Mouse (Mus musculus) forebrain, embryonic 10.5 days (tissue): Measurements from ENCODE around the gene Acod1. TPM values are rescaled to one million over a fixed set of nuclear protein-coding genes. Genes with fewer than 3 reads are reported as not detected.

Source experiments
- DNase-seq: peaks from one replicate; pipeline ENCODE4 v3.0.0-alpha.2; 2017; ENCODE audit warnings: low spot score; ENCODE audit errors: extremely low spot score
- H3K27ac ChIP-seq: fragments of 300-500 bp; sonication (generic); 2 replicates; pipeline ENCODE4 v1.5.1; 2016; ENCODE audit warnings: mild to moderate bottlenecking
- H3K27me3 ChIP-seq: fragments of 300-500 bp; sonication (generic); 2 replicates; pipeline ENCODE4 v1.6.1; 2016; ENCODE audit warnings: mild to moderate bottlenecking; ENCODE audit not compliant: poor library complexity, severe bottlenecking
- H3K36me3 ChIP-seq: fragments of 300-500 bp; sonication (generic); replicated peaks from 2 replicates; pipeline ENCODE4 v1.6.1; 2016; ENCODE audit warnings: mild to moderate bottlenecking, moderate library complexity
- H3K4me1 ChIP-seq: fragments of 300-500 bp; sonication (generic); 2 replicates; pipeline ENCODE4 v1.6.1; 2016
- H3K4me3 ChIP-seq: fragments of 300-500 bp; sonication (generic); 2 replicates; pipeline ENCODE4 v1.5.1; 2016; ENCODE audit warnings: mild to moderate bottlenecking, moderate library complexity
- H3K9me3 ChIP-seq: fragments of 300-500 bp; sonication (generic); 2 replicates; pipeline ENCODE4 v1.6.1; 2016; ENCODE audit warnings: mild to moderate bottlenecking, moderate library complexity
- WGBS: fragments of 180-500 bp; shearing (Covaris S2); methylation state at CpG from one replicate; pipeline ENCODE4 v1.1.7; 2016; 5-methylcytosine and 5-hydroxymethylcytosine counted together
- polyA plus RNA-seq: library from polyadenylated mRNA; unstranded; fragments of >200 nt; fragmentation: Nextera tagmentation; extraction: Ambion mirVana; gene quantifications from 2 replicates; pipeline ENCODE4 v1.2.1, GENCODE M21; 2016

The Acod1 gene
- polyA plus RNA-seq, 1 experiment from 2014 or later = not detected

DNA sequence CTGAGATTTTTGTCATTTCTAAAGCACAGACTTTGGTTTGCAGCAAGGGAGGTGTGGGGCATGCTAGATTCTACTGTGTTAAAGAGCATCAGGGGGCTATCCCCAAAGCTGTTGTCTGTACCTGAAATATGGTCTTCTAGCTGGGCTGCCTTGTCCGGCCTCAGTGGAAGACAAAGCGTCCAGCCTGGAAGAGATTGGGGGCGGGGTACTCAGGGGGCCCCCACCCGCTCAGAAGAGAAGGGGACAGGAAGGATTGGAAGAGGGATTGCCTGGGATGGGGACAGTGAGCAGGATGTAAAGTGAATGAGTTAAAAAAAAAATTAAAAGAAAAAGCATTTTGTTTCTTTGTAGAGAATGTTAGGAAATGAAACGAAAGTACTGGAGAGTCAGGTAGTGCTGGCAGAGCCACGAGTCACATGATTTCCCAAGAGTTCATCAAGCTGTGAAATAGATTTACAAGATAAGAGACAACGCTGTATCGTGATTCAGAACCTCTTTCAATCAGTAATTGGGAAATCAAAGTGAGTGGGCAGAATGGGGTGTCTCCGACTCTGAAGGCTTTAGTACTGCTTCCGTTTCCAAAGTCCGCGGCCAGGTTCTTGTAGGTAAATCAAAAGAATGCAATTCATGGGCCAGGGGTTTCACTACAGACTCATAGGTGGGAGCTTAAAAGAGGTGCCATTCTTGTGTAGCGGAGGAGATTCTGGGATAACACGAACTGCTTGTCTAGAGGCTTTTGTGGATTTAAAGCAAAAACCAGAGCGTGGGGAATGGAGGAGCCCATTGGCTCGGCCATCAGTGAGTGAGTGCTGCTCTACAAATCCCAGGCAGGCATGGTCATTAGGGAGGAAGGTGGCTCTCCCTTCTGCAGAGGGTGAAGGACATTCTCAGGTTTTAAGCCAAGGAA, 31.5 kb downstream of the Acod1 start:
- Histone ChIP-seq H3K4me1 (no peaks in the 10 kb centered on the region), H3K9me3 (no peaks in the 10 kb centered on the region), H3K27me3 (no peaks in the 10 kb centered on the region), H3K27ac (no peak overlapping the region), H3K36me3 (peaks cover 88% of the 10 kb centered on the region), H3K4me3 (no peak overlapping the region)
- DNase-seq = no peak
- 90% methylated on average over 16 of the region's 16 CpGs for WGBS

DNA sequence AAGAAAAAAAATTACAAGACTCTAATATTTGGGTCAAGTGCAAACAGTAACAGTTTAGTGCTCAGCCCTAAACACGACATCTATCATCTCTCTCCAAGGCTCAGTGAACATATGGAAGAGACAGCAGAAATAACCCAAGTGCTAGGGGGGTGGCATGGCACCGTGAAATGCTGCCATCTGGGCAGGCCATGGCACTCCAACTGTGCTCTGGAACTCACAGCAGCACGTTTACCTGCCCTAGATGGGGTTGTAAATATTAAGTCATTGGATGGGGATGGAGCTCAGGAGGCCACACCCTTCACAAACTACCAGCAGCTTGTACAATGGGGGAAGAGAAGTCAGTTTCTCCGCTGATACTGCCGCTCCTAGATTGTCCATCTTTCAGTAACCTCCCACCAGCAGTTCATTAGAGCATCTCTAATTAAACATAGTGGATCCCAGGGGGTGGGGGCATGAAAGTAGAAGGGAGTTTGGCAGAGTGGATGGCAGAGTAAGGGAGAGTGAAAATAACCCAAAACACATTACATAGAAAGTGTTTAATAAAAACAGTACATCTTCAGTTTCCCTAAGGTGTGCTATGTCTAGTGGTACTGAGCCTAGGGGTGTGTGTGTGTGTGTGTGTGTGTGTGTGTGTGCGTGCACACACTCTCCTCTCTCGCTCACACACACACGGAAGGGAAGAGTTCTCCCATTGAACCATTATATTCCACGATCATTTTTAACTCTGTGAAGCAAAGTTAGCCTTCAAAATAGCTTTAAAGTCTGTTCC, 32.6 kb downstream of the Acod1 start:
- Histone ChIP-seq H3K4me3 (no peak overlapping the region), H3K27me3 (no peaks in the 10 kb centered on the region), H3K36me3 (peaks cover 87% of the 10 kb centered on the region), H3K9me3 (no peaks in the 10 kb centered on the region), H3K27ac (no peak overlapping the region), H3K4me1 (no peaks in the 10 kb centered on the region)
- WGBS = 91% methylated on average over 9 of the region's 9 CpGs
- DNase-seq = no peak

DNA sequence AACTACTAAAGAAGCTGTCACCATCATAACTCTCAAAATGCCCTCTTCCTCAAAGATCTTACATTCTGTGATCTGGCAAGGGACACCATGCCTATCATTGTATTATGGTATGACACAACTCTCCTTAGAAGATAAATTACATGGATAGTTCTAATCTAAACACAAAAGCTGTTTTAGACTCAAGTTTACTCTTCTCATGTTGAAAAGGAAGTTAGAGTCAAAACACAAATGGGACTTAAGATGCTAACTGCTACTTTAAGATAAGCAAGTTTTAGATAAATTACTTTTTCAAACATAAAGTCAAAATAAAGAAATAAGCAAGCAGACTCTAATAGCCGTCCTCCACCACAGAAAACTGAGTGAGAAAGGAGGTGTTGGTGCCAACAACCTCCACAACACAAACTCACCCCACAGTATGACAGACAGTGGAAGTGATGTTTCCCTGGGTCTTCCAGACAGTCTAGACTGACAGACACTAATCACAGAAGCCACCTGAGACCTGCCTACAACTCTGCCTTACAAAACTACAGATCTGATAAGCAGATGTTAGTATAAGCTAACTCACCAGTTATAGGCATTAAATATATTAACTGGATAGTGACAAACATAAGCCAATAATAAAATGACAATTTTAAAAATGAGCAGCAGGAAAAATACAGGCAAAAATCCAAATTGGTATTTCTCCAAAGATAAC, 39.2 kb downstream of the Acod1 start:
- H3K36me3 ChIP-seq = peaks cover 86% of the 10 kb centered on the region
- WGBS = 93% methylated on average over 1 of the region's 1 CpGs
- no peaks in the 10 kb centered on the region for H3K27me3 ChIP-seq
- DNase-seq = no peak
- H3K27ac ChIP-seq = no peak overlapping the region
- H3K9me3 ChIP-seq = no peaks in the 10 kb centered on the region
- H3K4me1 ChIP-seq = no peaks in the 10 kb centered on the region
- no peak overlapping the region for H3K4me3 ChIP-seq

DNA sequence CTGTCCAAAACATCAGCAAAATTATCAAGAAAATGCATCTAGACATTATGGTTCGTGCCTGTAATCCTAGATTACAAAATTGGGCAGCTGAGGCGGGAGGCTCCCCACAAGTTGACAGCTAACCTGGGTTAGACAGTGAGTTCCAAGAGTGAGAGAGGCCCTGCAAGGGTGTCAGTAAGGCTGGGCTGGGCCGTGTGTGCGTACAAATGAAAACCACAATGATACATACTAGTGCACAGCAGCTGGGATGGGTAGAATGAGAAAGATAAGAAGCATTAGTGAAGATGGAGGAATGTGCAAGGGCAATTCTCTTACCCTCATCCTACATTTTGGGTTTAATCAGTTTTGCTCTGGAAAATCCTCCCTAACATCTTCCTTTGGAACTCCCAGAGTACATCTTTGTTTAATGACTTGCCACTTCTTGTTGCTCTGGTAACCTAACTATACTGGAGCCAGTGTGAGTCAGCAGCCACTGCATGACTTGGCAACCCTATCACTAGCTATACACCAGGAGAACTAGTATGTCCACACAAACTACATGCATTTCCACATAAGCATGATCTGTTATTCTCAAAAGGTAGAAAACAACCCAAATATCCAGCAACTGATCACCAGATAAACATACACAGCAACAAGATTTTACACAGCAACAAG, 40.0 kb downstream of the Acod1 start:
- WGBS = 92% methylated on average over 4 of the region's 4 CpGs
- Histone ChIP-seq H3K27me3 (no peaks in the 10 kb centered on the region), H3K36me3 (peaks cover 91% of the 10 kb centered on the region), H3K4me3 (no peak overlapping the region), H3K4me1 (no peaks in the 10 kb centered on the region), H3K9me3 (no peaks in the 10 kb centered on the region), H3K27ac (no peak overlapping the region)
- DNase-seq = no peak

DNA sequence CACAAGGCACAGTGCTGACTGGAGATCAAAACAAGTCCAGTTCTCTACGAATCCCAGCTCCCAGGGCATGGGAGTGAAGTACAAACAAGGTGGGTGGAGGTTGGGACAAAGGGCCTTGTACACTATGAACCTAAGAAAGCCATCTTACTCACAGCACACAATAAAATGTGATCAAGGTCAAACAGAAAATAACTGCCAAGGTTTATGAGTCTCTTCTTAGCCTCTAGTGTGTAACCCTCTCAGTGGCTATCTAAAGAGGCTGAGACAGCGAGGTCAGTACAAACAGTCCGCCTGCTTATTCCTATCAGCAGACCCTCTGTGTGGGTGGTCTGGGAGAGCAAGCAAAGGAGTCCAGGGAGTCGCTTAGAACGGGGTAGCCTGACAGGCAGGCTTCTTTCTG, 41.1 kb downstream of the Acod1 start:
- 95% methylated on average over 5 of the region's 5 CpGs for WGBS
- DNase-seq = no peak
- H3K9me3 ChIP-seq = no peaks in the 10 kb centered on the region
- H3K4me1 ChIP-seq = no peaks in the 10 kb centered on the region
- H3K27ac ChIP-seq = no peak overlapping the region
- no peak overlapping the region for H3K4me3 ChIP-seq
- H3K36me3 ChIP-seq = peaks cover 89% of the 10 kb centered on the region
- no peaks in the 10 kb centered on the region for H3K27me3 ChIP-seq

DNA sequence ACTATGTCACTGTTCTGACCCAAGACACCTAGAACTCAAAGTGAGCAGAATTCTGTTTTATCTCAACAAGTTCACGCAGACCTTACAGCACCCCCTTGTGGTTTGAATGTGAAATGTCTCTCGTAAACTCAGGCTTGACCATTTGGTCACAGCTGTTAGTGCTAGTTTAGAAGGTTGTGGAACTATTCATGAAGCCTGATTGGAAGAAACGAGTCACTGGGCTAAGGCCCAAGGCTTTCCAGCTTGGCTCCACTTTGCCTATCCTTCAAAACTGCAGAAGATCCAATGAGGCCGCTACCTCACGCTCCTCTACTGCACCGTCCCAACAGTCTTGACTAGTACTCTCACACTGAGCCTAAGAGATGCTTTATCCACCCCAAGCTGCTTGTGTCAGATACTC, 41.8 kb downstream of the Acod1 start:
- no peaks in the 10 kb centered on the region for H3K9me3 ChIP-seq
- no peak overlapping the region for H3K27ac ChIP-seq
- DNase-seq = no peak
- peaks cover 89% of the 10 kb centered on the region for H3K36me3 ChIP-seq
- H3K4me1 ChIP-seq = no peaks in the 10 kb centered on the region
- 76% methylated on average over 6 of the region's 6 CpGs for WGBS
- H3K4me3 ChIP-seq = no peak overlapping the region
- H3K27me3 ChIP-seq = no peaks in the 10 kb centered on the region

DNA sequence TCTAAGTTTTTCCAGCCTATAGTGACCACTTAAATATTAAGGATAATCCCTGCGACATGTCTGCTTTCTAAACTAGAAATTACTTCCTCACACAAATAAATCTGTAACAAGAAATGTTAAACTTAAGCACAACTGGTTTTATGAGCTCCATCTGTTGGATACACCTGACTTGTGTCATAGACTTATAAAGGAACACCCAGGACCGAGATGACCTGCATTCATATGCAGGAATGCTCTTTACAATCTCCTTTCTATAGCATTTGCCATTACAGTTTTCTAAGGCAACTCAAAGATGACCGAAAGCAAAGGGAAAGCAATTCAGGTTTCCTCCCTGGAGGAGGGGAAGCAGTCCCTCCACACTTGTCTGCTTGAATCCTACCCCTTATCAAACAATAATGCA, 46.5 kb downstream of the Acod1 start:
- Histone ChIP-seq H3K4me1 (peaks cover 19% of the 10 kb centered on the region), H3K27me3 (no peaks in the 10 kb centered on the region), H3K9me3 (no peaks in the 10 kb centered on the region), H3K27ac (no peak overlapping the region), H3K4me3 (no peak overlapping the region), H3K36me3 (peaks cover 73% of the 10 kb centered on the region)
- WGBS = 90% methylated on average over 3 of the region's 3 CpGs
- no peak for DNase-seq

DNA sequence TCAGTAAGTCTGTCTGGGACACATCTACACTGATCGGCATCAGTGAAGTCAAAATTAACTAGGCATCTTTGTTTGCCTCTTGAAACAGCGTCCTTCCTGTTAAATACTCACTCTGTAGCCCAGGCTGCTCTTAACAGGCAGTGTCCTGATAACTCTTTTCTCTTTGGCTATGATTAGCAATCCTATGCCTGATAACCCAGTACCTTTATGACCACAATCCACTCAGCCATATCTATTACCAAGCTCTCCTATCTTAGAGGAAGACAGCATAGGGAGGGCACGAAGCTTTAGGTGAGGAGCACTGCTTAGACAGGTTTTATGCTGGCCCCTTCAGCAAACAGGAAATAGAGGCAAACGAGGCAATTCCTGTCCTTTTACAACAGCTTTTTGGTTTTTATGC, 46.9 kb downstream of the Acod1 start:
- WGBS = 91% methylated on average over 4 of the region's 4 CpGs
- no peak for DNase-seq
- Histone ChIP-seq H3K27ac (no peak overlapping the region), H3K4me1 (peaks cover 19% of the 10 kb centered on the region), H3K4me3 (no peak overlapping the region), H3K36me3 (peaks cover 69% of the 10 kb centered on the region), H3K27me3 (no peaks in the 10 kb centered on the region), H3K9me3 (no peaks in the 10 kb centered on the region)

DNA sequence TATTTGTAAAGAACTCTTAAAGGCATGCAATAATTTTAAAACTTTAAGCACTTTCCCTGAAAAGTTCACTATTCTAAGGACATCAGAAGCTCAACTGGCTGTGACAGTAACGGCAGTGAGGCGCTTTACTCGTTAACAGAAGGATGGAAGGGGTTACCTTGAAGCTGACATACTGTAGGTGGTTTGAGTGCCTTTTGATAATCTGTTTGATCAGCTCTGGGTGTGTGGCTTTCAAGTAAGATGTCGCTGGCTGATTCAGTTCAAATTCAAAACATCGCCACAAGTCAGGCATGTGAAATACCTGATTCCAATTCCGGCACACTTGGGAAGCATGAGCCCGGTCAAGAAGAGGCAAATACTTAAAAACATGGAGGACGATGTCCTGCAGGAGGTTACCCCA, 48.3 kb downstream of the Acod1 start:
- H3K36me3 ChIP-seq = peaks cover 59% of the 10 kb centered on the region
- WGBS = 94% methylated on average over 8 of the region's 8 CpGs
- DNase-seq = no peak

DNA sequence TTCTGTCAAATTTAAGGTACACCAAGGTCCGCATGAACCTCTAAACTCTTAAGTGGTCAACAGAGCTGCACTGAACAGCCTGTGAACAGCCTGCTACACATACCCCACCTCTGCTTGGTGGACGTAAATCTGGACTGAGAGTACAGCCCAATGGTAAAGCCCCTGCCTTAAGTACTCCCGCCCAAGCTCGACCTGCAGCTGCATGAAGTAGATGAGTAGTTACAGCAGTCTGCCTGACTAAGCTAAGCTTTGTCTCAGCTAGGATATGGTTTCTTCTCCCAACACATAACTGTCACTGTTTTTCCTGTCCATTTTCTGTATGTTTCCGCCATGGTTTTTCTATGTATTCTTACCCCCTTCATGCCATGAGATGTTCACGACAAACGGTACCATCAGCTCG, 49.0 kb downstream of the Acod1 start:
- Histone ChIP-seq H3K27ac (no peak overlapping the region), H3K4me1 (peaks cover 19% of the 10 kb centered on the region), H3K36me3 (peaks cover 55% of the 10 kb centered on the region), H3K9me3 (no peaks in the 10 kb centered on the region), H3K27me3 (no peaks in the 10 kb centered on the region), H3K4me3 (no peak overlapping the region)
- 94% methylated on average over 8 of the region's 8 CpGs for WGBS
- no peak for DNase-seq

More for the DNA sequence above, 48.3 kb downstream of the Acod1 start:
- Histone ChIP-seq H3K27ac (no peak overlapping the region), H3K4me3 (no peak overlapping the region), H3K27me3 (no peaks in the 10 kb centered on the region), H3K4me1 (peaks cover 19% of the 10 kb centered on the region), H3K9me3 (no peaks in the 10 kb centered on the region)

DNA sequence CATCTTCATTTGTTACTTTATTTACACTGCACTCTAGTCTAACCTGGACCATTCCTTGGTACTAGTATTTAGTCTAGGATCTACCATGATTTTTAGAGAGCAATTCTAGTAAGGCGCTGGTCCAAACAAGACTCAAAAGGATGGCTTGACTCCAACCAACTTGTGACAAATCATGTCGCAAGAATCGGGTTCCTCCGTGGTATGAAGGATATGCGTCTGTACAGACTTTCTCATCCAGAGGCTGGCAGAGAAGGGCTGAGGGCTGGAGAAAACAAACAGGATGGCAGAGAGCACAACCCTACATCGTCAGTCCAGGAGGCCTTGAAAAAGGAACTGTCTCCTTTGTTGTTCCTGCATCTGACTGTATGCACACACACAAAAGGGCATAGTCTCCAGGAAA, 49.8 kb downstream of the Acod1 start:
- H3K27ac ChIP-seq = no peak overlapping the region
- 85% methylated on average over 6 of the region's 6 CpGs for WGBS
- H3K4me1 ChIP-seq = peaks cover 19% of the 10 kb centered on the region
- H3K27me3 ChIP-seq = no peaks in the 10 kb centered on the region
- peaks cover 47% of the 10 kb centered on the region for H3K36me3 ChIP-seq
- H3K9me3 ChIP-seq = no peaks in the 10 kb centered on the region
- H3K4me3 ChIP-seq = no peak overlapping the region
- no peak for DNase-seq

DNA sequence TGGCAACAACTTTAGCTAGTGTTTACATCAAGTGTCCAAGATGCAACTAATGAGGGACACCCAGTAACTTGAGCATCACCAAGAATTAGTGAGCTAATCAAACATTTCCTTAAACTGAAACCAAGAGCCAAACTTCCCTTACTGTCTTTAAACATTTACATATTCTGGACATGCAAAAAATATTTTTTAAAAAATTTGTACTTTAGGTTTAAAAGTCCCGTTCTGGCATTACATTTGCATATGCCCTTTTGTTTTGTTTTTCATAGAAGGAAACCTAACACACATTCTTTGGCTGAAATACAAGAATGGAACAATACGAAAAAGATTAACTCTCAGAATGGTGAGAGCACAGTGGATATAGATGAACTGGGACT, 51.4 kb downstream of the Acod1 start:
- 9% methylated on average over 2 of the region's 2 CpGs for whole genome bisulfite sequencing
- H3K27ac ChIP-seq = peak overlapping the region; percentile 99
- peak overlapping the region; percentile 82 for H3K4me3 ChIP-seq
- H3K9me3 ChIP-seq = no peaks in the 10 kb centered on the region
- H3K36me3 ChIP-seq = peaks cover 34% of the 10 kb centered on the region
- H3K27me3 ChIP-seq = no peaks in the 10 kb centered on the region
- no peak for DNase-seq
- peaks cover 26% of the 10 kb centered on the region for H3K4me1 ChIP-seq
